Mouse (Mus musculus): ENCODE measurements around the gene Lbr.

DNA sequence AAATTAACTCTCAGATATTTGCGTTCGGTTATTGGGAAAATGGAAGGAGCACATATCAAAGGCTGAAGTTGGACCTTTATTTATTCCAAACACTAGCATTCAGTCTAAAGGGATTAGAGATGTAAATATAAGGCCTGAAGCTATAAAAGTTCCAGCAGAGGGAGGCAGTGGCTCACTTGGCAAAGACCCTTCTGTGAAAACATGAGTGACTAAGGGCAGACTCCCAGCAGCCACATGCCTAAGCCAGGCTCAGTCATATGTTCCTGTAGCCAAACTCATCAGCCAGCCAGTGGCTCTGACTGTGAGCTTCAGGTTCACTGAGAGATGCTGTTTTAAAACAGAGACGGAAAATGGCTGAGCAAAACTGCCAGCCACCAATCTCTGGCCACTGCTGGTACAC lies 71.0 kb downstream of the Lbr start:
- TF ChIP-seq CTCF (IDR thresholded peaks at IDR 0.05; ENCODE audit: control insufficient read depth, insufficient read depth, insufficient read length), result no peak
- TF ChIP-seq MAX (IDR thresholded peaks at IDR 0.05), result no peak
- TF ChIP-seq USF1 (IDR thresholded peaks at IDR 0.05; ENCODE audit: low read depth), result no peak
- TF ChIP-seq MYOD1 (IDR thresholded peaks at IDR 0.05; ENCODE audit: control insufficient read depth, insufficient read length, low read depth), result no peak

All from C2C12 (cell line).